Mouse (Mus musculus): ENCODE data around the gene Higd2a. TPM values are rescaled to one million over a fixed set of nuclear protein-coding genes. Genes with fewer than 3 reads are reported as not detected.

Higd2a gene
- total RNA-seq (2015; ENCODE audit: low replicate concordance): 36.0 and 53.0 TPM in 2 replicates
- 9.2 and 19.0 TPM in 2 replicates for total RNA-seq (2017; ENCODE audit: low replicate concordance)

GRCm38 (mm10) chr13:54589996-54590951, at the start of gene Higd2a, which contains the start of gene Nop16:
Higd2a (plus strand) TSS chr13:54590207.
Nop16 (minus strand) TSS chr13:54590090.
- peak; percentile 96 for ATAC-seq (replicated peaks; ENCODE audit: low FRiP score, poor library complexity, severe bottlenecking)

GRCm38 (mm10) chr13:54548036-54548435, 42.0 kb upstream of the Higd2a start:
- no peak for ATAC-seq (replicated peaks; ENCODE audit: low FRiP score, poor library complexity, severe bottlenecking)

GRCm38 (mm10) chr13:54556176-54556575, 33.8 kb upstream of the Higd2a start:
- ATAC-seq (replicated peaks; ENCODE audit: low FRiP score, poor library complexity, severe bottlenecking): no peak

GRCm38 (mm10) chr13:54556796-54557195, 33.2 kb upstream of the Higd2a start:
- ATAC-seq (replicated peaks; ENCODE audit: low FRiP score, poor library complexity, severe bottlenecking): no peak

- ATAC-seq (replicated peaks; ENCODE audit: low FRiP score, poor library complexity, severe bottlenecking): no peak
Observed at GRCm38 (mm10) chr13:54557652-54558051, 32.4 kb upstream of the Higd2a start.

- ATAC-seq (replicated peaks; ENCODE audit: low FRiP score, poor library complexity, severe bottlenecking): no peak
Observed at GRCm38 (mm10) chr13:54559656-54560055, 30.4 kb upstream of the Higd2a start.

GRCm38 (mm10) chr13:54560608-54561007, 29.4 kb upstream of the Higd2a start:
- ATAC-seq (replicated peaks; ENCODE audit: low FRiP score, poor library complexity, severe bottlenecking): no peak

GRCm38 (mm10) chr13:54562562-54562961, 27.4 kb upstream of the Higd2a start:
- ATAC-seq (replicated peaks; ENCODE audit: low FRiP score, poor library complexity, severe bottlenecking): no peak

- no peak for ATAC-seq (replicated peaks; ENCODE audit: low FRiP score, poor library complexity, severe bottlenecking)
Observed at GRCm38 (mm10) chr13:54564232-54565200, 25.5 kb upstream of the Higd2a start.

- ATAC-seq (replicated peaks; ENCODE audit: low FRiP score, poor library complexity, severe bottlenecking): peak; percentile 98
Observed at GRCm38 (mm10) chr13:54565201-54565581, 24.8 kb upstream of the Higd2a start, which contains the start of gene 4833439L19Rik. 4833439L19Rik (minus strand) TSS chr13:54565435.

GRCm38 (mm10) chr13:54565594-54566345, 24.2 kb upstream of the Higd2a start:
- peak; percentile 75 for ATAC-seq (replicated peaks; ENCODE audit: low FRiP score, poor library complexity, severe bottlenecking)

GRCm38 (mm10) chr13:54568380-54568779, 21.6 kb upstream of the Higd2a start:
- ATAC-seq (replicated peaks; ENCODE audit: low FRiP score, poor library complexity, severe bottlenecking): no peak

GRCm38 (mm10) chr13:54569282-54569681, 20.7 kb upstream of the Higd2a start:
- no peak for ATAC-seq (replicated peaks; ENCODE audit: low FRiP score, poor library complexity, severe bottlenecking)

GRCm38 (mm10) chr13:54570736-54571135, 19.3 kb upstream of the Higd2a start:
- ATAC-seq (replicated peaks; ENCODE audit: low FRiP score, poor library complexity, severe bottlenecking): no peak

- ATAC-seq (replicated peaks; ENCODE audit: low FRiP score, poor library complexity, severe bottlenecking): no peak
Observed at GRCm38 (mm10) chr13:54571637-54572036, 18.4 kb upstream of the Higd2a start.

- no peak for ATAC-seq (replicated peaks; ENCODE audit: low FRiP score, poor library complexity, severe bottlenecking)
Observed at GRCm38 (mm10) chr13:54572621-54573020, 17.4 kb upstream of the Higd2a start.

GRCm38 (mm10) chr13:54574854-54575481, 15.0 kb upstream of the Higd2a start, which contains the start of gene Arl10:
Arl10 (plus strand) TSS chr13:54575015.
- ATAC-seq (replicated peaks; ENCODE audit: low FRiP score, poor library complexity, severe bottlenecking): peak; percentile 31; the same call in 1 of the 2 replicates

- ATAC-seq (replicated peaks; ENCODE audit: low FRiP score, poor library complexity, severe bottlenecking): no peak
Observed at GRCm38 (mm10) chr13:54575489-54575888, 14.5 kb upstream of the Higd2a start.
